Mouse (Mus musculus): ENCODE results near the gene Prkcb.

Gene Prkcb

GRCm38 (mm10) chr7:122528646-122529045, 240.1 kb downstream of the Prkcb start:
- DNase-seq (ENCODE audit: low spot score): no peak

- no peak for DNase-seq (ENCODE audit: low spot score)
Observed at GRCm38 (mm10) chr7:122533566-122534360, 245.2 kb downstream of the Prkcb start.

- no peak for DNase-seq (ENCODE audit: low spot score)
Observed at GRCm38 (mm10) chr7:122544616-122545015, 256.1 kb downstream of the Prkcb start.

GRCm38 (mm10) chr7:122556575-122557140, 268.1 kb downstream of the Prkcb start:
- DNase-seq (ENCODE audit: low spot score): no peak

- no peak for DNase-seq (ENCODE audit: low spot score)
Observed at GRCm38 (mm10) chr7:122558085-122558811, 269.7 kb downstream of the Prkcb start.

GRCm38 (mm10) chr7:122558912-122559311, 270.4 kb downstream of the Prkcb start:
- no peak for DNase-seq (ENCODE audit: low spot score)

GRCm38 (mm10) chr7:122562586-122562985, 274.0 kb downstream of the Prkcb start:
- no peak for DNase-seq (ENCODE audit: low spot score)

GRCm38 (mm10) chr7:122565371-122565770, 276.8 kb downstream of the Prkcb start:
- no peak for DNase-seq (ENCODE audit: low spot score)

GRCm38 (mm10) chr7:122566011-122566410, 277.5 kb downstream of the Prkcb start:
- DNase-seq (ENCODE audit: low spot score): no peak

- no peak for DNase-seq (ENCODE audit: low spot score)
Observed at GRCm38 (mm10) chr7:122568787-122569186, 280.2 kb downstream of the Prkcb start.

GRCm38 (mm10) chr7:122570407-122570806, 281.9 kb downstream of the Prkcb start:
- no peak for DNase-seq (ENCODE audit: low spot score)

- no peak for DNase-seq (ENCODE audit: low spot score)
Observed at GRCm38 (mm10) chr7:122573101-122573635, 284.6 kb downstream of the Prkcb start.

GRCm38 (mm10) chr7:122574418-122574817, 285.9 kb downstream of the Prkcb start:
- no peak for DNase-seq (ENCODE audit: low spot score)

GRCm38 (mm10) chr7:122575056-122575455, 286.5 kb downstream of the Prkcb start:
- DNase-seq (ENCODE audit: low spot score): no peak

GRCm38 (mm10) chr7:122575506-122575905, 287.0 kb downstream of the Prkcb start:
- no peak for DNase-seq (ENCODE audit: low spot score)

GRCm38 (mm10) chr7:122577571-122577970, 289.0 kb downstream of the Prkcb start:
- no peak for DNase-seq (ENCODE audit: low spot score)

- no peak for DNase-seq (ENCODE audit: low spot score)
Observed at GRCm38 (mm10) chr7:122579461-122580157, 291.1 kb downstream of the Prkcb start.

GRCm38 (mm10) chr7:122580158-122580475, 291.6 kb downstream of the Prkcb start:
- DNase-seq (ENCODE audit: low spot score): no peak

- peak; percentile 79 for DNase-seq (ENCODE audit: low spot score)
Observed at GRCm38 (mm10) chr7:122584421-122585151, 296.0 kb downstream of the Prkcb start.

GRCm38 (mm10) chr7:122595897-122596296, 307.3 kb downstream of the Prkcb start:
- no peak for DNase-seq (ENCODE audit: low spot score)

GRCm38 (mm10) chr7:122596596-122597170, 308.1 kb downstream of the Prkcb start:
- DNase-seq (ENCODE audit: low spot score): no peak

Measured in left cerebral cortex, adult 11 months (tissue).